Mouse (Mus musculus): ENCODE measurements around the gene Olfr1438-ps1. TPM values are rescaled to one million over a fixed set of nuclear protein-coding genes. Genes with fewer than 3 reads are reported as not detected.

The Olfr1438-ps1 gene
- not detected for polyA plus RNA-seq (2017; shearing (Covaris generic))

DNA sequence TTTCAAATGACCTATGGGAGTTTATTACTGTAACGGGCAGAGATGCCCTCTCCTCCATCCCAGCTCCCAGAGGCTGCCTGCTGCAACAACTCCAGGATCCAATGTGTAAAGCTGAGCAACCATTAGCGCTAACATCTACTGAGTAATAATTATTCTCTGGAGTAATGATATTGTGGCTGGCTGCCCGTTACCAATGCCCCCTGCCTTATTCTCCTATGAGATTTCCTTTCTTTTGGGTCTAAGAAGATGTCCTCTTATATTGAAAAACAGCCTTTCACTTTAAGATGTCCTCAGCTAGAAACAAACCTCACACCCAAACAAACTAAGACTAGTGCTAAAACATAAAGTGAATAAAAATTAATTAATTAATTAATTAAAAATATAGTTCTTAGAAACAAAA lies at the start of gene Olfr1438-ps1:
Gene Olfr1438-ps1 (minus strand): TSS at position 101 of the 400 bp plus-strand sequence.

DNA sequence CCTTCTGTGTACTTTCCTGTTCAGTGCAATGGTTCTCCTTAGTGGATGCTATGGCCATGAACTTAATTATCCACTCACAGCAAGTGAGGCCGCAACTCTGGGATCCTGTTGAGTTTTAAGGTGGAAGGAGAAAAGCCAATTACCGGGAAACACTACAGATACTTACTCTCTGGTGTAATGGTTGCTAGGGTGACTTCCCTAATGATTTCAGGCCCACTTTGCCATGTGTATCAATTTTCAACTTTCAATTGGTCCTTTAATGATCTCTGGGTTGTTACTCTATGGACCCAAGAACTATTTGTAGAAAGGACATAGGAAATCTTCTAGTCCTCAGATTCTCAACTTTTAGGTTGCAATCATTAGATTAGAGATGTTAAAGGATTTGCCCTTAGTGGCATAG lies 10.7 kb downstream of the Olfr1438-ps1 start, which contains the start of gene Olfr1437:
Gene Olfr1437 (minus strand): TSS at position 101 of the 400 bp plus-strand sequence.

DNA sequence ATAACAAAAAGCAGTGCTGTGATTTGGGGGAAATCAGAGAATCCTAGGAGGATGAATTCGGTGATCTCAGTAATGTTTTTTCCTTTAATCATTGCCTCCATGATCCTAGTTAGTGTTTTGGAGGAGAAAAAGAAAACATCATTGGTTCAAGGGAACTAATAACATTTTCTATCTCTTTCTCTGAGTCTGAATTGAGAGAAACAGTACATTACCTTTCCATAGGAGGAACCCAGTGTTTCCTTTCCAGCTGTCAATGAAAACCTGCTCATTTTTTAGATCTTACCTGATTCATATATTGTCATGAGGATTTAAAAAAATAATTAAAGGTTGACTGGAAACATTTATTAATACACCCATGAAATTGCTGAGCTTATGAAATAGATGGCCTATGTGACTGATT lies 36.7 kb downstream of the Olfr1438-ps1 start, which contains the start of gene Olfr1436:
Gene Olfr1436 (minus strand): TSS at position 101 of the 400 bp plus-strand sequence.

DNA sequence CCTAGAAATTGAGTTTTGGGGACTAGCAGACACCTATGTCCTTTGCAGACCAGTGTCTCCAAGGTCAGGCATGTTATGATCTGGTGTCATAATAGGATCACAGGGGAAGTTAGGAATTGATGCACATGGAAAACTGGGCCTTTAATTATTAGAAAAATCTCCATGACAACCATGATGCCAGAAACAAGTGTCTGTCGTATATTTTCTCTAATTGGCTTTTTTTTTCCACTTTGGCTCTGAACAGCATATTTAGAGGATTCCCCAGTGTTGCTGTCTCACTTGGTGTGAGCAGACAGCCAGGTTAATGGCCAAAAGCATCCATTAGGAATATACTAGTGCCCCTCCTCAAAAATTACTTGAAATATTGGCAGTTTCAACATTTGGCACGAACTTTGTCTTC lies 56.2 kb downstream of the Olfr1438-ps1 start, which contains the start of gene Olfr1434:
Gene Olfr1434 (plus strand): TSS at position 301 of the 400 bp plus-strand sequence.

Other genes starting within 250 kb of the Olfr1438-ps1 start
- gene Olfr1426, start 243.9 kb downstream of the Olfr1438-ps1 start, polyA plus RNA-seq (2017; shearing (Covaris generic)): not detected
- not detected for gene Olfr1427, start 232.6 kb downstream of the Olfr1438-ps1 start, polyA plus RNA-seq (2017; shearing (Covaris generic))
- gene Olfr1428, start 220.0 kb downstream of the Olfr1438-ps1 start, polyA plus RNA-seq (2017; shearing (Covaris generic)): not detected
- 0.06 TPM for gene Olfr76, start 212.7 kb downstream of the Olfr1438-ps1 start, polyA plus RNA-seq (2017; shearing (Covaris generic))
- gene Olfr1555-ps1, start 165.8 kb downstream of the Olfr1438-ps1 start, polyA plus RNA-seq (2017; shearing (Covaris generic)): 0.23 TPM
- gene Olfr1431, start 135.3 kb downstream of the Olfr1438-ps1 start, polyA plus RNA-seq (2017; shearing (Covaris generic)): not detected
- not detected for gene Olfr1432, start 103.3 kb downstream of the Olfr1438-ps1 start, polyA plus RNA-seq (2017; shearing (Covaris generic))
- not detected for gene Olfr262, start 94.3 kb downstream of the Olfr1438-ps1 start, polyA plus RNA-seq (2017; shearing (Covaris generic))
- gene Olfr235, start 74.9 kb downstream of the Olfr1438-ps1 start, polyA plus RNA-seq (2017; shearing (Covaris generic)): not detected
- not detected for gene Olfr1434, start 56.1 kb downstream of the Olfr1438-ps1 start, polyA plus RNA-seq (2017; shearing (Covaris generic))
- gene Olfr1436, start 36.8 kb downstream of the Olfr1438-ps1 start, polyA plus RNA-seq (2017; shearing (Covaris generic)): not detected
- 0.11 TPM for gene Olfr1437, start 10.8 kb downstream of the Olfr1438-ps1 start, polyA plus RNA-seq (2017; shearing (Covaris generic))
- gene Olfr1440, start 51.4 kb upstream of the Olfr1438-ps1 start, polyA plus RNA-seq (2017; shearing (Covaris generic)): not detected
- not detected for gene Olfr1441, start 81.5 kb upstream of the Olfr1438-ps1 start, polyA plus RNA-seq (2017; shearing (Covaris generic))
- gene Pfpl, start 92.0 kb upstream of the Olfr1438-ps1 start, polyA plus RNA-seq (2017; shearing (Covaris generic)): 0.08 TPM
- 0.50 TPM for gene Mpeg1, start 124.9 kb upstream of the Olfr1438-ps1 start, polyA plus RNA-seq (2017; shearing (Covaris generic))
- 7.9 TPM for gene Dtx4, start 165.5 kb upstream of the Olfr1438-ps1 start, polyA plus RNA-seq (2017; shearing (Covaris generic))
- 39.7 TPM for gene Fam111a, start 209.8 kb upstream of the Olfr1438-ps1 start, polyA plus RNA-seq (2017; shearing (Covaris generic))